Mouse (Mus musculus): ENCODE measurements at regions not wholly inside any gene's neighbourhood (a gene's known extent, or its start where the extent isn't known, plus 50 kb on each side); places are given as distances from the start of the nearest gene placed in this dataset.

GRCm38 (mm10) chr13:111984081-111984574, 175.3 kb upstream of the Map3k1 start:
- Histone ChIP-seq H3K27me3 (ENCODE audit: control insufficient read depth, insufficient read depth, low read depth, low read length) (no peaks in the 10 kb centered on the region), H3K9ac (ENCODE audit: low read depth, low read length) (no peak overlapping the region), H3K27ac (ENCODE audit: low read length) (no peak overlapping the region), H3K4me1 (ENCODE audit: control insufficient read depth, insufficient read depth, low read length) (peaks cover 2% of the 10 kb centered on the region; the same call in 1 of the 2 replicates), H3K4me3 (ENCODE audit: low read depth, low read length) (no peak overlapping the region), H3K9me3 (replicated peaks; ENCODE audit: control insufficient read depth, low read length, poor library complexity, severe bottlenecking) (no peaks in the 10 kb centered on the region), H3K4me2 (ENCODE audit: low read length) (no peak overlapping the region), H3K36me3 (ENCODE audit: control insufficient read depth, insufficient read depth, low read length) (no peaks in the 10 kb centered on the region)
- peak; percentile 79 for ATAC-seq
- WGBS, result 78% methylated on average over 10 of the region's 10 CpGs

- no peak overlapping the region for H3K27ac ChIP-seq (ENCODE audit: low read length)
- H3K9me3 ChIP-seq (replicated peaks; ENCODE audit: control insufficient read depth, low read length, poor library complexity, severe bottlenecking), result no peaks in the 10 kb centered on the region
- H3K27me3 ChIP-seq (ENCODE audit: control insufficient read depth, insufficient read depth, low read depth, low read length), result no peaks in the 10 kb centered on the region
- WGBS, result 83% methylated on average over 5 of the region's 5 CpGs
- H3K4me3 ChIP-seq (ENCODE audit: low read depth, low read length), result no peak overlapping the region
- no peaks in the 10 kb centered on the region for H3K36me3 ChIP-seq (ENCODE audit: control insufficient read depth, insufficient read depth, low read length)
- no peak for ATAC-seq
- no peak overlapping the region for H3K9ac ChIP-seq (ENCODE audit: low read depth, low read length)
- H3K4me1 ChIP-seq (ENCODE audit: control insufficient read depth, insufficient read depth, low read length), result no peaks in the 10 kb centered on the region
- no peak overlapping the region for H3K4me2 ChIP-seq (ENCODE audit: low read length)
Observed at GRCm38 (mm10) chr13:111985406-111985805, 176.6 kb upstream of the Map3k1 start.

- 88% methylated on average over 15 of the region's 15 CpGs for WGBS
Observed at GRCm38 (mm10) chr13:111986681-111987080, 177.9 kb upstream of the Map3k1 start.

GRCm38 (mm10) chr13:111987420-111987819, 178.6 kb upstream of the Map3k1 start:
- H3K9me3 ChIP-seq (replicated peaks; ENCODE audit: control insufficient read depth, low read length, poor library complexity, severe bottlenecking), result no peaks in the 10 kb centered on the region
- H3K4me1 ChIP-seq (ENCODE audit: control insufficient read depth, insufficient read depth, low read length), result peaks cover 6% of the 10 kb centered on the region; the same call in 1 of the 2 replicates
- H3K4me3 ChIP-seq (ENCODE audit: low read depth, low read length), result no peak overlapping the region
- H3K9ac ChIP-seq (ENCODE audit: low read depth, low read length), result no peak overlapping the region
- no peak overlapping the region for H3K4me2 ChIP-seq (ENCODE audit: low read length)
- no peaks in the 10 kb centered on the region for H3K27me3 ChIP-seq (ENCODE audit: control insufficient read depth, insufficient read depth, low read depth, low read length)
- no peak for ATAC-seq
- WGBS, result 87% methylated on average over 3 of the region's 3 CpGs
- no peaks in the 10 kb centered on the region for H3K36me3 ChIP-seq (ENCODE audit: control insufficient read depth, insufficient read depth, low read length)
- no peak overlapping the region for H3K27ac ChIP-seq (ENCODE audit: low read length)

More at GRCm38 (mm10) chr13:111986681-111987080, 177.9 kb upstream of the Map3k1 start:
- Histone ChIP-seq H3K9me3 (replicated peaks; ENCODE audit: control insufficient read depth, low read length, poor library complexity, severe bottlenecking) (no peaks in the 10 kb centered on the region), H3K9ac (ENCODE audit: low read depth, low read length) (no peak overlapping the region), H3K27me3 (ENCODE audit: control insufficient read depth, insufficient read depth, low read depth, low read length) (no peaks in the 10 kb centered on the region), H3K4me2 (ENCODE audit: low read length) (no peak overlapping the region), H3K36me3 (ENCODE audit: control insufficient read depth, insufficient read depth, low read length) (no peaks in the 10 kb centered on the region), H3K27ac (ENCODE audit: low read length) (no peak overlapping the region), H3K4me3 (ENCODE audit: low read depth, low read length) (no peak overlapping the region), H3K4me1 (ENCODE audit: control insufficient read depth, insufficient read depth, low read length) (peaks cover 6% of the 10 kb centered on the region; the same call in 1 of the 2 replicates)
- no peak for ATAC-seq

GRCm38 (mm10) chr13:111990913-111991534, 182.2 kb upstream of the Map3k1 start:
- Histone ChIP-seq H3K9me3 (replicated peaks; ENCODE audit: control insufficient read depth, low read length, poor library complexity, severe bottlenecking) (no peaks in the 10 kb centered on the region), H3K4me3 (ENCODE audit: low read depth, low read length) (no peak overlapping the region), H3K36me3 (ENCODE audit: control insufficient read depth, insufficient read depth, low read length) (no peaks in the 10 kb centered on the region), H3K9ac (ENCODE audit: low read depth, low read length) (no peak overlapping the region), H3K4me2 (ENCODE audit: low read length) (no peak overlapping the region), H3K27ac (ENCODE audit: low read length) (no peak overlapping the region), H3K27me3 (ENCODE audit: control insufficient read depth, insufficient read depth, low read depth, low read length) (no peaks in the 10 kb centered on the region), H3K4me1 (ENCODE audit: control insufficient read depth, insufficient read depth, low read length) (peaks cover 6% of the 10 kb centered on the region)
- WGBS, result 15% methylated on average over 11 of the region's 11 CpGs
- ATAC-seq, result peak; percentile 67

GRCm38 (mm10) chr13:111992075-111992847, 183.5 kb upstream of the Map3k1 start:
- H3K9me3 ChIP-seq (replicated peaks; ENCODE audit: control insufficient read depth, low read length, poor library complexity, severe bottlenecking), result no peaks in the 10 kb centered on the region
- WGBS, result 83% methylated on average over 9 of the region's 9 CpGs

GRCm38 (mm10) chr13:111994862-111995490, 186.2 kb upstream of the Map3k1 start:
- Histone ChIP-seq H3K9ac (ENCODE audit: low read depth, low read length) (no peak overlapping the region), H3K4me3 (ENCODE audit: low read depth, low read length) (no peak overlapping the region), H3K27me3 (ENCODE audit: control insufficient read depth, insufficient read depth, low read depth, low read length) (no peaks in the 10 kb centered on the region), H3K27ac (ENCODE audit: low read length) (no peak overlapping the region), H3K36me3 (ENCODE audit: control insufficient read depth, insufficient read depth, low read length) (no peaks in the 10 kb centered on the region), H3K4me2 (ENCODE audit: low read length) (no peak overlapping the region), H3K4me1 (ENCODE audit: control insufficient read depth, insufficient read depth, low read length) (peaks cover 8% of the 10 kb centered on the region), H3K9me3 (replicated peaks; ENCODE audit: control insufficient read depth, low read length, poor library complexity, severe bottlenecking) (no peaks in the 10 kb centered on the region)
- WGBS, result 86% methylated on average over 5 of the region's 5 CpGs
- no peak for ATAC-seq

More at GRCm38 (mm10) chr13:111992075-111992847, 183.5 kb upstream of the Map3k1 start:
- no peak overlapping the region for H3K4me3 ChIP-seq (ENCODE audit: low read depth, low read length)
- H3K4me1 ChIP-seq (ENCODE audit: control insufficient read depth, insufficient read depth, low read length), result peaks cover 8% of the 10 kb centered on the region
- no peak overlapping the region for H3K4me2 ChIP-seq (ENCODE audit: low read length)
- ATAC-seq, result no peak
- H3K9ac ChIP-seq (ENCODE audit: low read depth, low read length), result no peak overlapping the region
- no peaks in the 10 kb centered on the region for H3K27me3 ChIP-seq (ENCODE audit: control insufficient read depth, insufficient read depth, low read depth, low read length)
- H3K27ac ChIP-seq (ENCODE audit: low read length), result no peak overlapping the region
- no peaks in the 10 kb centered on the region for H3K36me3 ChIP-seq (ENCODE audit: control insufficient read depth, insufficient read depth, low read length)

- 84% methylated on average over 6 of the region's 6 CpGs for WGBS
- no peak overlapping the region for H3K9ac ChIP-seq (ENCODE audit: low read depth, low read length)
- ATAC-seq, result no peak
- no peaks in the 10 kb centered on the region for H3K9me3 ChIP-seq (replicated peaks; ENCODE audit: control insufficient read depth, low read length, poor library complexity, severe bottlenecking)
- peaks cover 10% of the 10 kb centered on the region for H3K4me1 ChIP-seq (ENCODE audit: control insufficient read depth, insufficient read depth, low read length)
- H3K4me2 ChIP-seq (ENCODE audit: low read length), result no peak overlapping the region
- no peak overlapping the region for H3K27ac ChIP-seq (ENCODE audit: low read length)
- H3K4me3 ChIP-seq (ENCODE audit: low read depth, low read length), result no peak overlapping the region
- H3K27me3 ChIP-seq (ENCODE audit: control insufficient read depth, insufficient read depth, low read depth, low read length), result no peaks in the 10 kb centered on the region
- no peaks in the 10 kb centered on the region for H3K36me3 ChIP-seq (ENCODE audit: control insufficient read depth, insufficient read depth, low read length)
Observed at GRCm38 (mm10) chr13:111995716-111996115, 186.9 kb upstream of the Map3k1 start.

Measured in midbrain, embryonic 16.5 days (tissue).